Mouse (Mus musculus) forebrain, embryonic 13.5 days (tissue): ENCODE results near the gene 1600014C23Rik. TPM values are rescaled to one million over a fixed set of nuclear protein-coding genes. Genes with fewer than 3 reads are reported as not detected.

Experiments used
- ATAC-seq: fragments of 200-750 bp; cut with Nextera tagmentation; 2 replicates; pipeline ENCODE4 v1.8.0; 2017
- H3K27ac ChIP-seq: fragments of 300-500 bp; sonication (generic); 2 replicates; pipeline ENCODE4 v1.5.1; 2015; ENCODE audit warnings: inconsistent platforms, mild to moderate bottlenecking, moderate library complexity
- H3K27me3 ChIP-seq: fragments of 300-500 bp; sonication (generic); 2 replicates; pipeline ENCODE4 v1.6.1; 2015; ENCODE audit warnings: mild to moderate bottlenecking, inconsistent platforms
- H3K36me3 ChIP-seq: fragments of 300-500 bp; sonication (generic); 2 replicates; pipeline ENCODE4 v1.6.1; 2015; ENCODE audit warnings: mild to moderate bottlenecking, inconsistent platforms; ENCODE audit not compliant: poor library complexity, severe bottlenecking
- H3K4me1 ChIP-seq: fragments of 300-500 bp; sonication (generic); 2 replicates; pipeline ENCODE4 v1.6.1; 2015; ENCODE audit warnings: inconsistent platforms
- H3K4me2 ChIP-seq: fragments of 300-500 bp; sonication (generic); 2 replicates; pipeline ENCODE4 v1.6.1; 2015; ENCODE audit warnings: inconsistent platforms, mild to moderate bottlenecking, moderate library complexity
- H3K4me3 ChIP-seq: fragments of 300-500 bp; sonication (generic); 2 replicates; pipeline ENCODE4 v1.5.1; 2015; ENCODE audit warnings: mild to moderate bottlenecking, inconsistent platforms
- H3K9ac ChIP-seq: fragments of 300-500 bp; sonication (generic); 2 replicates; pipeline ENCODE4 v1.6.1; 2015; ENCODE audit warnings: mild to moderate bottlenecking, inconsistent platforms
- H3K9me3 ChIP-seq: fragments of 300-500 bp; sonication (generic); replicated peaks from 2 replicates; pipeline ENCODE4 v1.6.1; 2016; ENCODE audit warnings: inconsistent platforms
- WGBS: fragments of 180-500 bp; shearing (Covaris S2); methylation state at CpG from one replicate; pipeline ENCODE4 v1.1.7; 2015; 5-methylcytosine and 5-hydroxymethylcytosine counted together
- polyA plus RNA-seq: library from polyadenylated mRNA; unstranded; fragments of >200 nt; fragmentation: Nextera tagmentation; extraction: Ambion mirVana; gene quantifications from 2 replicates; pipeline ENCODE4 v1.2.1, GENCODE M21; 2015

1600014C23Rik gene
- polyA plus RNA-seq, 1 experiment from 2014 or later: 0.48 TPM

GRCm38 (mm10) chr17:45734333-45734732 lies 689 bp upstream of the 1600014C23Rik start:
- H3K4me1 ChIP-seq: peaks cover 43% of the 10 kb centered on the region
- H3K27ac ChIP-seq: peak overlapping the region; percentile 83
- H3K9ac ChIP-seq: peak overlapping the region; percentile 68
- no peaks in the 10 kb centered on the region for H3K9me3 ChIP-seq
- peak overlapping the region; percentile 78 for H3K4me2 ChIP-seq
- WGBS: 4% methylated on average over 3 of the region's 3 CpGs
- no peak for ATAC-seq
- peak overlapping the region; percentile 40 for H3K4me3 ChIP-seq
- no peaks in the 10 kb centered on the region for H3K36me3 ChIP-seq
- peaks cover 20% of the 10 kb centered on the region; the same call in 1 of the 2 replicates for H3K27me3 ChIP-seq

GRCm38 (mm10) chr17:45733038-45733734 lies 458 bp downstream of the 1600014C23Rik start:
- peak; percentile 1; the same call in 1 of the 2 replicates for ATAC-seq

GRCm38 (mm10) chr17:45731172-45731864 lies 2.3 kb downstream of the 1600014C23Rik start:
- H3K4me3 ChIP-seq: no peak overlapping the region
- no peak overlapping the region for H3K9ac ChIP-seq
- ATAC-seq: peak; percentile 16
- H3K9me3 ChIP-seq: no peaks in the 10 kb centered on the region
- 22% methylated on average over 9 of the region's 9 CpGs for WGBS
- H3K27ac ChIP-seq: no peak overlapping the region
- H3K4me1 ChIP-seq: peaks cover 34% of the 10 kb centered on the region
- H3K36me3 ChIP-seq: no peaks in the 10 kb centered on the region
- H3K27me3 ChIP-seq: peaks cover 20% of the 10 kb centered on the region; the same call in 1 of the 2 replicates
- H3K4me2 ChIP-seq: no peak overlapping the region

More at GRCm38 (mm10) chr17:45733038-45733734, 458 bp downstream of the 1600014C23Rik start:
- Histone ChIP-seq H3K27ac (peak overlapping the region; percentile 6; the same call in 1 of the 2 replicates), H3K4me1 (peaks cover 43% of the 10 kb centered on the region), H3K36me3 (no peaks in the 10 kb centered on the region), H3K27me3 (peaks cover 20% of the 10 kb centered on the region; the same call in 1 of the 2 replicates), H3K9me3 (no peaks in the 10 kb centered on the region), H3K9ac (peak overlapping the region; percentile 68), H3K4me2 (peak overlapping the region; percentile 78), H3K4me3 (peak overlapping the region; percentile 40; the same call in 1 of the 2 replicates)
- 41% methylated on average over 19 of the region's 19 CpGs for WGBS

GRCm38 (mm10) chr17:45730696-45731095 lies 2.9 kb downstream of the 1600014C23Rik start:
- H3K9ac ChIP-seq: no peak overlapping the region
- no peak for ATAC-seq
- H3K4me2 ChIP-seq: no peak overlapping the region
- no peak overlapping the region for H3K27ac ChIP-seq
- 84% methylated on average over 4 of the region's 4 CpGs for WGBS
- H3K27me3 ChIP-seq: peaks cover 20% of the 10 kb centered on the region; the same call in 1 of the 2 replicates
- H3K36me3 ChIP-seq: no peaks in the 10 kb centered on the region
- peaks cover 27% of the 10 kb centered on the region for H3K4me1 ChIP-seq
- no peaks in the 10 kb centered on the region for H3K9me3 ChIP-seq
- H3K4me3 ChIP-seq: no peak overlapping the region

- Histone ChIP-seq H3K4me3 (no peak overlapping the region), H3K27ac (no peak overlapping the region), H3K27me3 (peaks cover 20% of the 10 kb centered on the region; the same call in 1 of the 2 replicates), H3K4me1 (peaks cover 14% of the 10 kb centered on the region), H3K4me2 (no peak overlapping the region), H3K36me3 (no peaks in the 10 kb centered on the region), H3K9ac (no peak overlapping the region), H3K9me3 (no peaks in the 10 kb centered on the region)
- WGBS: 69% methylated on average over 10 of the region's 10 CpGs
- ATAC-seq: no peak
These were observed 4.3 kb downstream of the 1600014C23Rik start for GRCm38 (mm10) chr17:45729387-45729786.

GRCm38 (mm10) chr17:45727983-45728723 lies 5.5 kb downstream of the 1600014C23Rik start:
- Histone ChIP-seq H3K9me3 (no peaks in the 10 kb centered on the region), H3K4me3 (no peak overlapping the region), H3K9ac (no peak overlapping the region), H3K36me3 (no peaks in the 10 kb centered on the region), H3K4me2 (no peak overlapping the region), H3K4me1 (peaks cover 8% of the 10 kb centered on the region), H3K27me3 (peaks cover 16% of the 10 kb centered on the region; the same call in 1 of the 2 replicates), H3K27ac (no peak overlapping the region)
- no peak for ATAC-seq
- 65% methylated on average over 8 of the region's 8 CpGs for WGBS

- H3K9ac ChIP-seq: no peak overlapping the region
- no peak overlapping the region for H3K4me3 ChIP-seq
- ATAC-seq: no peak
- H3K36me3 ChIP-seq: no peaks in the 10 kb centered on the region
- 87% methylated on average over 2 of the region's 2 CpGs for WGBS
- peaks cover 10% of the 10 kb centered on the region; the same call in 1 of the 2 replicates for H3K27me3 ChIP-seq
- H3K4me1 ChIP-seq: peaks cover 11% of the 10 kb centered on the region
- no peaks in the 10 kb centered on the region for H3K9me3 ChIP-seq
- no peak overlapping the region for H3K27ac ChIP-seq
- no peak overlapping the region for H3K4me2 ChIP-seq
These were observed 6.2 kb downstream of the 1600014C23Rik start for GRCm38 (mm10) chr17:45727481-45727880.

- Histone ChIP-seq H3K9ac (no peak overlapping the region), H3K4me1 (peaks cover 14% of the 10 kb centered on the region), H3K27me3 (peaks cover 2% of the 10 kb centered on the region; the same call in 1 of the 2 replicates), H3K36me3 (no peaks in the 10 kb centered on the region), H3K4me2 (no peak overlapping the region), H3K27ac (no peak overlapping the region), H3K4me3 (no peak overlapping the region), H3K9me3 (no peaks in the 10 kb centered on the region)
- WGBS: 70% methylated on average over 7 of the region's 7 CpGs
- no peak for ATAC-seq
These were observed 7.4 kb downstream of the 1600014C23Rik start for GRCm38 (mm10) chr17:45726249-45726648.

GRCm38 (mm10) chr17:45724574-45724921 lies 9.1 kb downstream of the 1600014C23Rik start:
- WGBS: 83% methylated on average over 10 of the region's 10 CpGs
- Histone ChIP-seq H3K27me3 (no peaks in the 10 kb centered on the region; the same call in 1 of the 2 replicates), H3K9ac (no peak overlapping the region), H3K9me3 (no peaks in the 10 kb centered on the region), H3K27ac (0 out of 2 replicates have a peak overlapping the region, but pooled peaks have one; percentile 87), H3K4me2 (peak overlapping the region; percentile 63; the same call in 1 of the 2 replicates), H3K4me3 (no peak overlapping the region), H3K36me3 (no peaks in the 10 kb centered on the region), H3K4me1 (peaks cover 14% of the 10 kb centered on the region)
- ATAC-seq: 0 out of 2 replicates have a peak, but pooled peaks have one; percentile 22

GRCm38 (mm10) chr17:45723732-45724573 lies 9.7 kb downstream of the 1600014C23Rik start:
- H3K27me3 ChIP-seq: no peaks in the 10 kb centered on the region
- no peaks in the 10 kb centered on the region for H3K36me3 ChIP-seq
- H3K27ac ChIP-seq: peak overlapping the region; percentile 87
- peak overlapping the region; percentile 85 for H3K9ac ChIP-seq
- ATAC-seq: peak; percentile 74
- peak overlapping the region; percentile 63 for H3K4me2 ChIP-seq
- peaks cover 14% of the 10 kb centered on the region for H3K4me1 ChIP-seq
- 2% methylated on average over 25 of the region's 25 CpGs for WGBS
- no peaks in the 10 kb centered on the region for H3K9me3 ChIP-seq
- peak overlapping the region; percentile 53 for H3K4me3 ChIP-seq

- 10% methylated on average over 10 of the region's 10 CpGs for WGBS
- peak; percentile 51 for ATAC-seq
- no peaks in the 10 kb centered on the region for H3K27me3 ChIP-seq
- peaks cover 10% of the 10 kb centered on the region for H3K4me1 ChIP-seq
- no peaks in the 10 kb centered on the region for H3K36me3 ChIP-seq
- H3K4me2 ChIP-seq: no peak overlapping the region
- H3K4me3 ChIP-seq: no peak overlapping the region
- no peak overlapping the region for H3K27ac ChIP-seq
- no peaks in the 10 kb centered on the region for H3K9me3 ChIP-seq
- no peak overlapping the region for H3K9ac ChIP-seq
These were observed 15.3 kb downstream of the 1600014C23Rik start for GRCm38 (mm10) chr17:45718323-45718722.
